21 mouse cellular contexts compared by ENCODE assay signal in the genomic region with DNA sequence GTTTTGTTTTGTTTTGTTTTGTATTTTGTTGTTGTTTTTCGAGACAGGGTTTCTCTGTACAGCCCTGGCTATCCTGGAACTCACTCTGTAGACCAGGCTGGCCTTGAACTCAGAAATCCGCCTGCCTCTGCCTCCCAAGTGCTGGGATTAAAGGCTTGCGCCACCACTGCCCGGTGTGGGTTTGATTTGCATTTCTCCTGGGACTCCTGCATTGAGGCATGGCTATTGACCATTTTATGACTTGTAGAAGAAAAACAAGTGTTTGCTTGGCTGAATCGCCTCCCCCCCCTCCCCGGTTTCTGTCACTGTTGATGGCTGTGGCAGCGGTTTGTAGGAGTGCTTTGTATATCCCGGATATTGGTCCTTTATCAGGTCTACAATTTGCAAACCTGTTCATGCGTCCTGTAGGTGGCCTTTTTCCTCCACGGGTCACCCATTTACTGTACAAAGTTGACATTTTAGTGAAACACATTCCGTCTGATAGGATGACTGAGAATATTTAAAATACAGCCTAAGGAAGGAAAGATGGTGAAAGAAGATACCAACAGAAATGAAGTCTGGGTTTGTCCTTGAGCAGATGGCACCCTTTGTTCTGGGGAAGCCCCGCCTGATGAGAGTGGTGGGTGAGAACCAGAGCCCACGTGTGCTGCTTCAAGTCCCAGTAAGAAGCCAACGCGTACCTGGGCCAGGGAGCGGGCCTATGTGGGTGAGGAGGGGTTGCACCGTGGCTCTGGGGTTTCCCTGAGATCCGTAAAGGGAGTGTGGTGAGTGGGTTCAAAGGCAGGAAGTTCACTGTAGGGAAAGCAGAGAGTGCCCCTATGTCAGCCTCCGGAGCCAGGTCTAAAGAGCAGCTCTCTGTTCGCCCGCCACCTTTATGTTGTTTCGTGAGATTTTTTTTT. TPM values are rescaled to one million over a fixed set of nuclear protein-coding genes. Genes with fewer than 3 reads are reported as not detected.
DNase-seq lines count a peak whose midpoint lies in the region; ATAC-seq and TF ChIP-seq lines count a peak whose summit lies in the region.
"Had no signal": no experiment of that assay in that cellular context is flagged by ENCODE, and none has a peak within 500 bp of the region (broad histone marks: within the 10 kb centered on the region; RNA-seq: fewer than 3 reads in every experiment).

No protein-coding gene starts in this region.

- peaks cover 7% of the 10 kb centered on the region; the same call in 1 of the 2 replicates for H3K27me3 ChIP-seq in kidney, embryonic 15.5 days
- no peaks in the 10 kb centered on the region for H3K27me3 ChIP-seq in CH12.LX (replicated peaks)
- peaks cover 7% of the 10 kb centered on the region; the same call in 1 of the 2 replicates for H3K27me3 ChIP-seq in heart, embryonic 11.5 days (ENCODE audit: control insufficient read depth, insufficient read depth, low read length)

- dilution Hi-C loops in CH12.LX (cut with MboI; ENCODE audit: extremely low pct_ligation_motif_present, extremely low pct_unique_long_range_greater_than_20kb, low sequenced_read_pairs) = no loop called here

- no peak; the same call in none of the 2 replicates for TF ChIP-seq RAD21 in CH12.LX (IDR thresholded peaks at IDR 0.05; ENCODE audit: low read depth, low read length)

- H3K4me2 ChIP-seq in kidney, embryonic 15.5 days = no peak overlapping the region
- H3K4me2 ChIP-seq in CH12.LX (ENCODE audit: insufficient read depth, low read depth, poor library complexity, severe bottlenecking) = peak overlapping the region; percentile 8; the same call in 1 of the 2 replicates
- no peak overlapping the region for H3K4me2 ChIP-seq in heart, embryonic 11.5 days
- H3K4me2 ChIP-seq: heart, embryonic 15.5 days; liver, embryonic 13.5 days; neural tube, embryonic 15.5 days had no signal

- DNase-seq in kidney, postnatal 14 days = no peak
- DNase-seq in CH12.LX (ENCODE audit: extremely low read depth) = peak; percentile 93
- peak; percentile 95 for DNase-seq in induced T-regulatory cell, adult 2 months (ENCODE audit: low read depth)
- DNase-seq in thymus, postnatal 0 days (ENCODE audit: low spot score) = peak; percentile 90
- DNase-seq in layer of hippocampus, adult 9-11 months = no peak
- no peak for DNase-seq in gastrocnemius, postnatal 36 days
- DNase-seq: cerebellum, adult 18-20 months; heart, adult 11 months; kidney, postnatal 36 days; left cerebral cortex, postnatal 4 days; liver, embryonic 13.5 days; retina, postnatal 1 day had no signal

- no peaks in the 10 kb centered on the region for H3K79me2 ChIP-seq in CH12.LX (replicated peaks; ENCODE audit: control insufficient read depth, extremely low read depth, insufficient read depth, poor library complexity, severe bottlenecking)

- H3K9ac ChIP-seq in kidney, embryonic 15.5 days = no peak overlapping the region
- H3K9ac ChIP-seq in CH12.LX (ENCODE audit: insufficient read depth, low read depth) = 0 out of 2 replicates have a peak overlapping the region, but pooled peaks have one; percentile 1
- no peak overlapping the region for H3K9ac ChIP-seq in heart, embryonic 11.5 days (ENCODE audit: low read depth, low read length)
- H3K9ac ChIP-seq: heart, embryonic 15.5 days; liver, embryonic 13.5 days; neural tube, embryonic 15.5 days had no signal

- TF ChIP-seq CTCF in CH12.LX (conservative IDR thresholded peaks at IDR 0.05 in 1 of 2, IDR thresholded peaks at IDR 0.05 in 1 of 2; ENCODE audit: low read depth in 2 of 2, low read length in 2 of 2) = peak in 1 of 2 experiments; percentile 18; a peak in 1 of 4 replicates

- WGBS in kidney, embryonic 15.5 days = 61% methylated on average over 22 of the region's 22 CpGs
- WGBS in heart, embryonic 11.5 days (ENCODE audit: insufficient replicate concordance) = 78% methylated on average over 22 of the region's 22 CpGs

- peak; percentile 24; the same call in 1 of the 2 replicates for TF ChIP-seq POLR2A in CH12.LX (IDR thresholded peaks at IDR 0.05; ENCODE audit: low read depth, low read length)

- peak; percentile 52 for TF ChIP-seq EP300 in CH12.LX (IDR thresholded peaks at IDR 0.05; ENCODE audit: low read length)

- no peak for ATAC-seq in kidney, embryonic 15.5 days (replicated peaks; ENCODE audit: low FRiP score)
- ATAC-seq in heart, embryonic 11.5 days (replicated peaks; ENCODE audit: insufficient number of reproducible peaks, low FRiP score, low TSS enrichment) = no peak
- ATAC-seq: intestine, postnatal 0 days; lung, postnatal 0 days had no signal

- H3K9me3 ChIP-seq in kidney, embryonic 15.5 days (replicated peaks) = no peaks in the 10 kb centered on the region
- H3K9me3 ChIP-seq in CH12.LX (replicated peaks; ENCODE audit: low read length) = no peaks in the 10 kb centered on the region
- no peaks in the 10 kb centered on the region for H3K9me3 ChIP-seq in heart, embryonic 11.5 days (replicated peaks; ENCODE audit: control insufficient read depth, low read length)
- H3K9me3 ChIP-seq: forebrain, embryonic 10.5 days; heart, embryonic 15.5 days; hindbrain, embryonic 10.5 days; liver, embryonic 13.5 days; megakaryocyte, embryonic 14.5 days; neural tube, embryonic 15.5 days had no signal

- in situ Hi-C loops in CH12.LX (cut with MboI; ENCODE audit: low pct_ligation_motif_present, low pct_unique_long_range_greater_than_20kb, low sequenced_read_pairs) = no loop called here

- no peaks in the 10 kb centered on the region for H3K36me3 ChIP-seq in kidney, embryonic 15.5 days
- H3K36me3 ChIP-seq in CH12.LX (replicated peaks in 1 of 2; ENCODE audit: control insufficient read depth in 1 of 2, insufficient read depth in 1 of 2, low read length in 1 of 2) = peaks cover 0 to 2% of the 10 kb centered on the region in 2 experiments
- H3K36me3 ChIP-seq in heart, embryonic 11.5 days (ENCODE audit: control insufficient read depth, insufficient read depth, low read length) = no peaks in the 10 kb centered on the region
- H3K36me3 ChIP-seq: forebrain, embryonic 10.5 days; heart, embryonic 15.5 days; hindbrain, embryonic 10.5 days; liver, embryonic 13.5 days; neural tube, embryonic 15.5 days had no signal

- H3K27ac ChIP-seq in kidney, embryonic 15.5 days = peak overlapping the region; percentile 57
- peak overlapping the region; percentile 97 for H3K27ac ChIP-seq in CH12.LX (ENCODE audit: insufficient read depth, low read depth)
- no peak overlapping the region for H3K27ac ChIP-seq in heart, embryonic 11.5 days (ENCODE audit: low read depth, low read length)
- H3K27ac ChIP-seq: forebrain, embryonic 10.5 days; heart, embryonic 15.5 days; hindbrain, embryonic 10.5 days; liver, embryonic 13.5 days; neural tube, embryonic 15.5 days had no signal

- H3K4me1 ChIP-seq in kidney, embryonic 15.5 days = peaks cover 47% of the 10 kb centered on the region
- peaks cover 61 to 91% of the 10 kb centered on the region in 2 experiments for H3K4me1 ChIP-seq in CH12.LX (ENCODE audit: control insufficient read depth in 1 of 2, insufficient read depth in 2 of 2)
- peaks cover 12% of the 10 kb centered on the region for H3K4me1 ChIP-seq in heart, embryonic 11.5 days (ENCODE audit: control insufficient read depth, insufficient read depth, low read length)

- no peak overlapping the region for H3K4me3 ChIP-seq in kidney, embryonic 15.5 days (replicated peaks)
- H3K4me3 ChIP-seq in CH12.LX (replicated peaks in 1 of 3; ENCODE audit: low read depth in 2 of 3, low read length in 2 of 3, poor library complexity in 1 of 3) = no peak overlapping the region
- no peak overlapping the region for H3K4me3 ChIP-seq in heart, embryonic 11.5 days (ENCODE audit: low read depth, low read length)
- H3K4me3 ChIP-seq: forebrain, embryonic 10.5 days; heart, embryonic 15.5 days; hindbrain, embryonic 10.5 days; liver, embryonic 13.5 days; megakaryocyte, embryonic 14.5 days; neural tube, embryonic 15.5 days had no signal

- intact Hi-C loops in gastrocnemius, postnatal 36 days (cut with DNase I) = no loop called here

TF ChIP-seq in CH12.LX, 34 proteins besides CTCF, POLR2A, EP300 and RAD21 (continues in another document):
- TF ChIP-seq BHLHE40 (IDR thresholded peaks at IDR 0.05; ENCODE audit: low read depth, low read length) (peak; percentile 90), SMC3 (IDR thresholded peaks at IDR 0.05; ENCODE audit: low read depth, low read length) (no peak; the same call in none of the 2 replicates), GABPA (IDR thresholded peaks at IDR 0.05; ENCODE audit: insufficient replicate concordance, low read depth, low read length) (no peak), KAT2A (IDR thresholded peaks at IDR 0.05; ENCODE audit: insufficient replicate concordance, low read length) (0 out of 2 replicates have a peak, but pooled peaks have one; percentile 8), E2F4 (IDR thresholded peaks at IDR 0.05; ENCODE audit: insufficient replicate concordance, low read depth, low read length) (no peak), MXI1 (IDR thresholded peaks at IDR 0.05; ENCODE audit: low read depth, low read length) (peak; percentile 73; the same call in 1 of the 2 replicates), USF1 (IDR thresholded peaks at IDR 0.05; ENCODE audit: low read depth, low read length) (peak; percentile 52), ZNF384 (IDR thresholded peaks at IDR 0.05; ENCODE audit: low read depth, low read length) (peak; percentile 46; the same call in 1 of the 2 replicates), NELFE (IDR thresholded peaks at IDR 0.05; ENCODE audit: low read depth, low read length) (no peak), MAZ (IDR thresholded peaks at IDR 0.05; ENCODE audit: low read depth, low read length) (peak; percentile 70), MAFK (IDR thresholded peaks at IDR 0.05; ENCODE audit: insufficient replicate concordance, low read length) (no peak), ZKSCAN1 (IDR thresholded peaks at IDR 0.05; ENCODE audit: borderline replicate concordance, low read depth, low read length) (no peak), NRF1 (IDR thresholded peaks at IDR 0.05; ENCODE audit: low read depth, low read length) (no peak), JUND (conservative IDR thresholded peaks at IDR 0.05; ENCODE audit: low read depth, low read length) (no peak), HCFC1 (IDR thresholded peaks at IDR 0.05; ENCODE audit: low read depth, low read length) (no peak; the same call in none of the 2 replicates), CHD2 (IDR thresholded peaks at IDR 0.05; ENCODE audit: low read length) (no peak), IRF4 (IDR thresholded peaks at IDR 0.05; ENCODE audit: low read depth, low read length) (peak; percentile 46; the same call in 1 of the 2 replicates), CHD1 (IDR thresholded peaks at IDR 0.05; ENCODE audit: low read depth, low read length) (no peak)

RNA-seq across cellular contexts. Expression of a gene that starts 52.6 kb away (rescaled TPM):
- polyA plus RNA-seq in kidney, embryonic 15.5 days (2015; fragmentation: Nextera tagmentation; extraction: Ambion mirVana) = 40.6 and 45.1 TPM in 2 replicates
- total RNA-seq in CH12.LX (2012; rRNA removed) = 20.5 and 20.9 TPM in 2 replicates
- total RNA-seq in CH12.LX (2014; rRNA removed) = 41.1 and 41.3 TPM in 2 replicates
- 96.6 and 104 TPM in 2 replicates for polyA plus RNA-seq in CH12.LX (2012; ENCODE audit: insufficient read length, low read depth)
- polyA plus RNA-seq in thymus, postnatal 0 days (2015; fragmentation: Nextera tagmentation; extraction: Ambion mirVana) = 56.4 and 66.0 TPM in 2 replicates
- polyA plus RNA-seq in heart, embryonic 11.5 days (2014; fragmentation: Nextera tagmentation; extraction: Ambion mirVana) = 38.4 and 40.0 TPM in 2 replicates
- 10 to 100 TPM; 20.9 to 25.2 TPM for total RNA-seq in gastrocnemius, postnatal 36 days (2021)

Comparison
In these comparisons a context has a peak if more than half of its experiments do, and no peak if none do; other contexts are left out.
1. DNase-seq: peak in CH12.LX (single experiment), induced T-regulatory cell, adult 2 months (single experiment) and thymus, postnatal 0 days (single experiment); none in kidney, postnatal 14 days (single experiment), layer of hippocampus, adult 9-11 months (single experiment) and gastrocnemius, postnatal 36 days (0 of 2).